Mouse (Mus musculus) liver, embryonic 14.5 days (tissue): ENCODE data around the gene Zfp53. TPM values are rescaled to one million over a fixed set of nuclear protein-coding genes. Genes with fewer than 3 reads are reported as not detected.

Source experiments
- ATAC-seq: fragments of 200-750 bp; cut with Nextera tagmentation; 2 replicates; pipeline ENCODE4 v1.8.0; 2017; ENCODE audit warnings: moderate number of reproducible peaks, mild to moderate bottlenecking, moderate library complexity; ENCODE audit not compliant: insufficient read depth
- DNase-seq, 3 experiments: peaks; one replicate each; pipeline ENCODE4 v3.0.0-alpha.2; 2012 to 2013; ENCODE audit warnings: low read depth in 3 of 3, low spot score in 3 of 3
- H3K27ac ChIP-seq: fragments of 300-500 bp; sonication (generic); 2 replicates; pipeline ENCODE4 v1.5.1; 2014; ENCODE audit warnings: moderate library complexity, mild to moderate bottlenecking, control low read depth, inconsistent platforms
- H3K27me3 ChIP-seq: fragments of 300-500 bp; sonication (generic); 2 replicates; pipeline ENCODE4 v1.6.1; 2014; ENCODE audit warnings: mild to moderate bottlenecking, low read length, moderate library complexity; ENCODE audit not compliant: control insufficient read depth, insufficient read depth
- H3K36me3 ChIP-seq: fragments of 300-500 bp; sonication (generic); replicated peaks from 2 replicates; pipeline ENCODE4 v1.6.1; 2014; ENCODE audit warnings: low read depth; ENCODE audit not compliant: control insufficient read depth, insufficient read depth
- H3K4me1 ChIP-seq, 2 experiments: fragments of 200-500 bp in 1 of 2; fragments of 300-500 bp in 1 of 2; sonication (generic) in 1 of 2; replicated peaks; 2 replicates each; pipeline ENCODE4 v1.6.1; 2012 to 2014; ENCODE audit warnings: antibody characterized with exemption in 1 of 2, inconsistent platforms in 1 of 2, low read length in 1 of 2; ENCODE audit not compliant: control insufficient read depth in 2 of 2, insufficient read depth in 2 of 2
- H3K4me2 ChIP-seq: fragments of 300-500 bp; sonication (generic); 2 replicates; pipeline ENCODE4 v1.6.1; 2014; ENCODE audit warnings: low read depth, mild to moderate bottlenecking, control low read depth, moderate library complexity
- H3K4me3 ChIP-seq, 2 experiments: fragments of 200-500 bp in 1 of 2; fragments of 300-500 bp in 1 of 2; sonication (generic) in 1 of 2; 2 replicates each; pipeline ENCODE4 v1.5.1; 2012 to 2014; ENCODE audit warnings: low read depth in 2 of 2, low read length in 2 of 2, mild to moderate bottlenecking in 2 of 2, control low read depth in 1 of 2, inconsistent platforms in 1 of 2, moderate library complexity in 1 of 2; ENCODE audit not compliant: insufficient read depth in 1 of 2
- H3K9ac ChIP-seq: fragments of 300-500 bp; sonication (generic); replicated peaks from 2 replicates; pipeline ENCODE4 v1.6.1; 2014; ENCODE audit warnings: mild to moderate bottlenecking, control low read depth, moderate library complexity
- H3K9me3 ChIP-seq: fragments of 300-500 bp; sonication (generic); 2 replicates; pipeline ENCODE4 v1.6.1; 2016; ENCODE audit warnings: low read length, mixed read lengths; ENCODE audit not compliant: control insufficient read depth
- CTCF ChIP-seq: IDR thresholded peaks from 2 replicates; pipeline ENCODE4 v1.5.1; 2016; ENCODE audit warnings: antibody characterized with exemption, low read depth, control low read depth
- EP300 ChIP-seq: IDR thresholded peaks from 2 replicates; pipeline ENCODE4 v1.6.1; 2016; ENCODE audit warnings: antibody characterized with exemption, low read depth
- whole genome bisulfite sequencing: fragments of 180-500 bp; shearing (Covaris S2); extraction: QIAGEN DNeasy Blood & Tissue Kit; methylation state at CpG from one replicate; pipeline ENCODE4 v1.1.7; 2014; ENCODE audit not compliant: insufficient replicate concordance; 5-methylcytosine and 5-hydroxymethylcytosine counted together
- polyA plus RNA-seq, 2 experiments: library from polyadenylated mRNA; depleted of rRNA in 1 of 2; stranded (reverse) in 1 of 2; unstranded in 1 of 2; fragments of >200 nt; fragmentation: Nextera tagmentation in 1 of 2; extraction: Ambion mirVana in 1 of 2; gene quantifications; 2 replicates each; pipeline versions ENCODE4 v1.2.1 to v1.2.3; 2012 to 2014

Zfp53 gene
- polyA plus RNA-seq, 2 experiments: 1.4 to 2.6 TPM

- Histone ChIP-seq H3K9me3 (no peaks in the 10 kb centered on the region), H3K4me3 (peak overlapping the region; percentile 76 to 86), H3K27me3 (no peaks in the 10 kb centered on the region), H3K9ac (peak overlapping the region; percentile 82), H3K4me2 (peak overlapping the region; percentile 76), H3K4me1 (peaks cover 5 to 8% of the 10 kb centered on the region in 2 experiments), H3K27ac (no peak overlapping the region; the same call in 1 of the 2 replicates), H3K36me3 (no peaks in the 10 kb centered on the region)
- TF ChIP-seq EP300 (no peak), CTCF (no peak)
- 3% methylated on average over 8 of the region's 8 CpGs for WGBS
- ATAC-seq (no peak), DNase-seq (no peak)
Measured at GRCm38 (mm10) chr17:21489500-21490001, 753 bp downstream of the Zfp53 start.

GRCm38 (mm10) chr17:21501365-21501764 is 12.6 kb downstream of the Zfp53 start:
- Histone ChIP-seq H3K4me1 (no peaks in the 10 kb centered on the region), H3K9ac (no peak overlapping the region), H3K27me3 (no peaks in the 10 kb centered on the region), H3K4me2 (no peak overlapping the region), H3K27ac (no peak overlapping the region), H3K4me3 (no peak overlapping the region), H3K36me3 (no peaks in the 10 kb centered on the region; the same call in 1 of the 2 replicates), H3K9me3 (no peaks in the 10 kb centered on the region)
- 30% methylated on average over 1 of the region's 1 CpGs for WGBS
- ATAC-seq (no peak), DNase-seq (no peak)
- TF ChIP-seq EP300 (no peak), CTCF (no peak)

- Histone ChIP-seq H3K4me3 (no peak overlapping the region), H3K9me3 (no peaks in the 10 kb centered on the region), H3K27me3 (no peaks in the 10 kb centered on the region), H3K36me3 (no peaks in the 10 kb centered on the region; the same call in 1 of the 2 replicates), H3K27ac (no peak overlapping the region), H3K4me1 (no peaks in the 10 kb centered on the region), H3K9ac (no peak overlapping the region), H3K4me2 (no peak overlapping the region)
- TF ChIP-seq EP300 (no peak), CTCF (peak; percentile 12; the same call in 1 of the 2 replicates)
- WGBS: 85% methylated on average over 1 of the region's 1 CpGs
- ATAC-seq (no peak), DNase-seq (no peak)
Measured at GRCm38 (mm10) chr17:21504524-21504923, 15.7 kb downstream of the Zfp53 start.

- Histone ChIP-seq H3K4me1 (no peaks in the 10 kb centered on the region), H3K9me3 (no peaks in the 10 kb centered on the region), H3K27me3 (no peaks in the 10 kb centered on the region), H3K4me3 (no peak overlapping the region), H3K9ac (no peak overlapping the region), H3K4me2 (no peak overlapping the region), H3K36me3 (no peaks in the 10 kb centered on the region; the same call in 1 of the 2 replicates), H3K27ac (no peak overlapping the region)
- TF ChIP-seq CTCF (no peak), EP300 (no peak)
- no peak for DNase-seq
- ATAC-seq: no peak
- WGBS: 87% methylated on average over 3 of the region's 3 CpGs
Measured at GRCm38 (mm10) chr17:21506258-21506657, 17.5 kb downstream of the Zfp53 start.

GRCm38 (mm10) chr17:21509756-21510155 is 21.0 kb downstream of the Zfp53 start:
- Histone ChIP-seq H3K9me3 (no peaks in the 10 kb centered on the region), H3K4me1 (no peaks in the 10 kb centered on the region), H3K36me3 (no peaks in the 10 kb centered on the region; the same call in 1 of the 2 replicates), H3K27ac (no peak overlapping the region), H3K4me2 (no peak overlapping the region), H3K27me3 (no peaks in the 10 kb centered on the region), H3K4me3 (no peak overlapping the region), H3K9ac (no peak overlapping the region)
- TF ChIP-seq EP300: no peak
- DNase-seq: no peak
- no peak for ATAC-seq
